Mouse (Mus musculus) kidney, embryonic 16.5 days (tissue): Measurements from ENCODE around the gene Gm2115. TPM values are rescaled to one million over a fixed set of nuclear protein-coding genes. Genes with fewer than 3 reads are reported as not detected.

ENCODE experiments used
- ATAC-seq: fragments of 200-750 bp; cut with Nextera tagmentation; 2 replicates; pipeline ENCODE4 v1.8.0; 2017; ENCODE audit warnings: moderate TSS enrichment; ENCODE audit not compliant: low FRiP score, low TSS enrichment
- H3K27ac ChIP-seq: fragments of 300-500 bp; sonication (generic); 2 replicates; pipeline ENCODE4 v1.5.1; 2014; ENCODE audit warnings: low read length
- H3K27me3 ChIP-seq: fragments of 300-500 bp; sonication (generic); 2 replicates; pipeline ENCODE4 v1.6.1; 2014; ENCODE audit warnings: low read length, control low read depth, mixed read lengths; ENCODE audit not compliant: insufficient read depth
- H3K36me3 ChIP-seq: fragments of 300-500 bp; sonication (generic); 2 replicates; pipeline ENCODE4 v1.6.1; 2014; ENCODE audit warnings: low read length, control low read depth, mixed read lengths; ENCODE audit not compliant: insufficient read depth
- H3K4me1 ChIP-seq: fragments of 300-500 bp; sonication (generic); 2 replicates; pipeline ENCODE4 v1.6.1; 2014; ENCODE audit warnings: low read length, control low read depth, mixed read lengths; ENCODE audit not compliant: insufficient read depth
- H3K4me2 ChIP-seq: fragments of 300-500 bp; sonication (generic); replicated peaks from 2 replicates; pipeline ENCODE4 v1.6.1; 2014; ENCODE audit warnings: low read depth, low read length
- H3K4me3 ChIP-seq: fragments of 300-500 bp; sonication (generic); 2 replicates; pipeline ENCODE4 v1.5.1; 2014; ENCODE audit warnings: mild to moderate bottlenecking, low read length
- H3K9ac ChIP-seq: fragments of 300-500 bp; sonication (generic); replicated peaks from 2 replicates; pipeline ENCODE4 v1.6.1; 2014; ENCODE audit warnings: low read length
- H3K9me3 ChIP-seq: fragments of 300-500 bp; sonication (generic); 2 replicates; pipeline ENCODE4 v1.6.1; 2016; ENCODE audit warnings: low read length, control low read depth
- WGBS: fragments of 180-500 bp; shearing (Covaris S2); extraction: QIAGEN DNeasy Blood & Tissue Kit; methylation state at CpG from one replicate; pipeline ENCODE4 v1.1.7; 2014; 5-methylcytosine and 5-hydroxymethylcytosine counted together
- polyA plus RNA-seq: library from polyadenylated mRNA; unstranded; fragments of >200 nt; fragmentation: Nextera tagmentation; extraction: Ambion mirVana; gene quantifications from 2 replicates; pipeline ENCODE4 v1.2.1, GENCODE M21; 2015

The Gm2115 gene
- polyA plus RNA-seq, 1 experiment from 2014 or later = 0.31 TPM

DNA sequence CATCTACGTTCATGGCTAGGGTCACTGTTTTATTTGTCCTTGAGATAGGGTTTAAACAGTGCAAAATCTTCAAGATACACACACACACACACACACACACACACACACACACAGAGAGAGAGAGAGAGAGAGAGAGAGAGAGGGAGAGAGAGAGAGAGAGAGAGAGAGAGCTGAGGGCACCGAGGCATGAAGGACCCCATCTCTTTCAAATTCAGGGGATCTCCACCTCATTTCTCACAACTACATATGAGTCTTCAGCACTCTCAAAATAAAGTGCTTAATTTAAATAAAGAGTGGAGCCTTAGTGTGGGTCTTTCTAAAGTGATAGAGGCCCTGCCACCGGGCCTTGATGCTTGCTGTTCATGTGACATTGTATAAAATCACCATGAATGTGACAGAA is 67.2 kb downstream of the Gm2115 start:
- no peaks in the 10 kb centered on the region for H3K36me3 ChIP-seq
- no peaks in the 10 kb centered on the region for H3K4me1 ChIP-seq
- H3K27ac ChIP-seq = no peak overlapping the region
- no peaks in the 10 kb centered on the region for H3K9me3 ChIP-seq
- ATAC-seq = no peak
- H3K4me2 ChIP-seq = no peak overlapping the region
- no peak overlapping the region for H3K4me3 ChIP-seq
- H3K27me3 ChIP-seq = no peaks in the 10 kb centered on the region
- 81% methylated on average over 3 of the region's 3 CpGs for WGBS
- H3K9ac ChIP-seq = no peak overlapping the region

DNA sequence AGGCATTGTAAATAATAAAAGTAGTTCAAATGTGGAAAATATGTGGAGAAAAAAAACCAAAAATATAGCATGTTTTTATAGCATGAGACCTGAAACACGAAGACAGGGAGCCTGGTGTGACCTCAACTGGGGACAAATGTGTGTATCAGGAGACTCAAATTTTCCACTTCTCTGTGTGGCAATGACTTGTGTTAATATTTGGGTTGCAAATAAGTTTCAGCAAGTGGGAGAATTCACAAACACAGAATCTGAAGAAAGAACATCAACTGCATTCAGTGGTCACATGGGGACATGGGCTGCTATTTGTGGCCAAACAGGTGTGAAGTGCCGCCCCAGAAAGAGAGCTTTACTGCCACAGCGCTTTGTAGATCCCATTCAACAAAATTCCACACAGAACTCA is 67.9 kb downstream of the Gm2115 start:
- Histone ChIP-seq H3K9ac (no peak overlapping the region), H3K9me3 (no peaks in the 10 kb centered on the region), H3K27ac (no peak overlapping the region), H3K4me2 (no peak overlapping the region), H3K4me1 (no peaks in the 10 kb centered on the region), H3K27me3 (no peaks in the 10 kb centered on the region), H3K4me3 (no peak overlapping the region), H3K36me3 (no peaks in the 10 kb centered on the region)
- no peak for ATAC-seq
- WGBS = 84% methylated on average over 3 of the region's 3 CpGs

DNA sequence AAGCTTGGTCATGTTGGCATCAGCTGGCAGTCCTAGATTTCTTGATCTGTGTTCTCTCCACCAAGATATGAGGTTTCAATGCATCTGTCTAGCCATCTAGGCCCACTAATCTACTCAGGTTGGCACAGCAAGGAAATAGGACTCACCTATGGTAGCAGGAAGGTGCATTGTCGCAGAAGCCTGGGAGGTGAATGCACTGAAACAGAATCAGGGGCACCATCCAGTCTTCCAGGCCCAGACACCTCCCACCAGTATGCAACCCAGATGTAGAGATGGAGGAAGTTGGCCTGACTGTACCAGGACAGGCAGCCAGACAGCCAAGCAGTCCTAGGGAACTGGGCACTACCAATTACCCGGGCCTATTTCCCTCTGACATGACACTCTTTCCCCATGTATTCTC is 71.9 kb downstream of the Gm2115 start:
- Histone ChIP-seq H3K27ac (no peak overlapping the region), H3K4me3 (no peak overlapping the region), H3K27me3 (no peaks in the 10 kb centered on the region), H3K4me1 (peaks cover 9% of the 10 kb centered on the region; the same call in 1 of the 2 replicates), H3K9me3 (no peaks in the 10 kb centered on the region), H3K36me3 (no peaks in the 10 kb centered on the region), H3K9ac (no peak overlapping the region), H3K4me2 (no peak overlapping the region)
- ATAC-seq = no peak
- WGBS = 93% methylated on average over 2 of the region's 2 CpGs

DNA sequence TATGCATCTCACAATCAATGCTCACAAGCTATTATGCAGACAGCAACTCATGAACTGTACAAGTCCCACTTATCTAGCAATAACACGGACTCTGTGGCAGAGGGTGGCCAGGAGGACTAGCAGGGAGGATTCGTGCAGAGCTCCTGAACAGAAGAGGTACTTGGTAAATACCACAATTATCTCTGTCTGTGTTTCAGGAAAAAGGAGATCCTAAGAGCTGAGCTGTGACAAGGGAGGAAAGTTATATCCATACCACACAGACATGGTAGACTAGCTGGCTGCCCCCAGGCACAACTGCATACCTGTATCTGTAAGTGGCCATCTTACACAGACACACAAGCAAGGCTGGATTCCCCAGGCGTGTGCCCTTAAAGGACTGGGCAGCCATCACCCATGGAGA is 72.6 kb downstream of the Gm2115 start:
- Histone ChIP-seq H3K9ac (no peak overlapping the region), H3K27me3 (no peaks in the 10 kb centered on the region), H3K4me1 (peaks cover 9% of the 10 kb centered on the region), H3K4me3 (no peak overlapping the region), H3K4me2 (no peak overlapping the region), H3K9me3 (no peaks in the 10 kb centered on the region), H3K27ac (no peak overlapping the region), H3K36me3 (no peaks in the 10 kb centered on the region)
- no peak for ATAC-seq
- 87% methylated on average over 3 of the region's 3 CpGs for WGBS

DNA sequence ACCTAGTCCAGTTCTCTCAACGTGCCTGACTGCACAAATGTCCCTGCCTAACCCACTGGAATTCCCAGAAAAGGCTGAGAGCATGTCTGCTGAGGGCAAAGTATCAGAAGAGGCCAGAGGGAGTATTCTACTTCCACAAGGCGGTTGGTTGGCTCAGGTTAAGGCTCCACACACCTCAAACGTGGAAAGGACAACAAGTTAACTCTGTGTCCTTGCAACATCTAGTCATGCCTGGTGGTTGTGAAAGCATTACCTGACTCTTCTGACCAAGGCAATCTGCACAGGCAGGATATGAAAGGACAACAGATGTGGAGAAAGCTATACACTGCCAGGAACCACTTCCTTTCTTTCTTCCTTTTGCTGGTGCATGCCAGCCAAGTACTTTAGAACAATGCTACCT is 75.7 kb downstream of the Gm2115 start:
- no peaks in the 10 kb centered on the region for H3K36me3 ChIP-seq
- H3K9ac ChIP-seq = no peak overlapping the region
- H3K4me1 ChIP-seq = peaks cover 12% of the 10 kb centered on the region
- no peak overlapping the region for H3K27ac ChIP-seq
- H3K27me3 ChIP-seq = no peaks in the 10 kb centered on the region
- no peak overlapping the region for H3K4me3 ChIP-seq
- WGBS = 44% methylated on average over 3 of the region's 3 CpGs
- ATAC-seq = no peak
- 0 out of 2 replicates have a peak overlapping the region, but pooled peaks have one; percentile 98 for H3K4me2 ChIP-seq
- H3K9me3 ChIP-seq = no peaks in the 10 kb centered on the region

DNA sequence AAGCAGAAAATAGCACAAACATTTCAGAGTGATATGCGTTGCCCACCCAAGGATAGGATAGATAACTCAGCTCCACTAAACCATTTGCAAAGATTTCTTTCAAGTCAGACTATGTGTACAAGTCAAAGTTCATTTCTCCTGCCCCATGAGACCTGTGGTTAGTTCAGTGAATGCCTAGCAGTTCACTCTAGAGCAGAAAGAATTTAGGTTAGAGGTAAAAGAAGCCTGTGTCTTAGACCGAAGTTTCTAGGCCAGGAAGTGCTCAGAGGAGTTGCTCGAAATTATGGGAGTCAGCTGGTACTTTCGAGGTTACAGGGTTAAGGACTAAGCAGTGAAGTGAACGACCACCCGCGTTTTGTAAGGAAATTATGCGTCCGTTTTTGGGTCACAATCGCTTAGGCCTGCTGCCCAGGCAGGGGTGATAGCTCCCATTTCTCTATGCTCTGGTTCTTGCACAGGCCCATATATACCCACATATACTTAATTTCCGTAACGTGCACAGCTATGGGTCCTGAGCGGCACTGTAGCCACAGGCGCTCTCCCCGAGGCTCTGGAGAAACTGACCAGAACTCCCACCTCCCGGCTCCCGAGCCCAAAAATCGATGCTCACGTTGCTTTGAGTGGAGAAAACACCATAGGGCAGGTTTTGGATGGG is 76.4 kb downstream of the Gm2115 start:
- H3K4me2 ChIP-seq = peak overlapping the region; percentile 98
- peak overlapping the region; percentile 69 for H3K9ac ChIP-seq
- no peaks in the 10 kb centered on the region for H3K9me3 ChIP-seq
- peak; percentile 39; the same call in 1 of the 2 replicates for ATAC-seq
- no peak overlapping the region for H3K27ac ChIP-seq
- peaks cover 12% of the 10 kb centered on the region for H3K4me1 ChIP-seq
- 9% methylated on average over 19 of the region's 19 CpGs for WGBS
- H3K27me3 ChIP-seq = no peaks in the 10 kb centered on the region
- H3K4me3 ChIP-seq = peak overlapping the region; percentile 70
- no peaks in the 10 kb centered on the region for H3K36me3 ChIP-seq

DNA sequence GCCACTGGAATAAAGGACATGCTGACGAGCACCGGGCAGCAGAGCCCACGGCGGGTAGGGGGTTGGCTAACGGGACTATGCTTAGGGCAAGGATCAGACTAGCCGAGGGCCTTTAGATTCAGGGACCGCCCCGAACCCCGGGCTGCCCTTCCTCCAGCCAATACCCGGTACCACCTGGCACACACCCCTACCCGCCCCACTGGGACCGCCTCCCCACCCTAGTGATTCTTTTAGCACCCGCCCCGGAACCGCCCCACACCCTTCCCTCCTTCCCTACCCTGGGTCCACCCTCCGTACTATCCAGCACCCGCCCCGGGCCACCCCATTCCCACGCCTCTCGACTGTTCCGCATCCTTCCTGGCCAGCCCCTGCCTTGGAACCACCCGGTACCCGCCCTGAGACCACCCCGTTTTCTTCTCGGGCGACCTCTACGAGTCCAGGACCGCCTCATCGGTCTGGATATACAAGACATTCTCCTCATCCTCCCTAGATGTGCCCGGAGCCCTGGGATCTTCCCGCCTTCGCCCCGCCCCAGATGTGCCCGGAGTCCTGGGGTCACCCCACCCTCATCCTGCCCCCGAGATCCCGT is 77.0 kb downstream of the Gm2115 start:
- H3K27me3 ChIP-seq = no peaks in the 10 kb centered on the region
- no peaks in the 10 kb centered on the region for H3K9me3 ChIP-seq
- ATAC-seq = peak; percentile 90
- H3K4me2 ChIP-seq = peak overlapping the region; percentile 98
- peak overlapping the region; percentile 70 for H3K4me3 ChIP-seq
- no peak overlapping the region for H3K27ac ChIP-seq
- H3K9ac ChIP-seq = peak overlapping the region; percentile 69
- H3K36me3 ChIP-seq = no peaks in the 10 kb centered on the region
- 0% methylated on average over 36 of the region's 36 CpGs for WGBS
- peaks cover 12% of the 10 kb centered on the region for H3K4me1 ChIP-seq

DNA sequence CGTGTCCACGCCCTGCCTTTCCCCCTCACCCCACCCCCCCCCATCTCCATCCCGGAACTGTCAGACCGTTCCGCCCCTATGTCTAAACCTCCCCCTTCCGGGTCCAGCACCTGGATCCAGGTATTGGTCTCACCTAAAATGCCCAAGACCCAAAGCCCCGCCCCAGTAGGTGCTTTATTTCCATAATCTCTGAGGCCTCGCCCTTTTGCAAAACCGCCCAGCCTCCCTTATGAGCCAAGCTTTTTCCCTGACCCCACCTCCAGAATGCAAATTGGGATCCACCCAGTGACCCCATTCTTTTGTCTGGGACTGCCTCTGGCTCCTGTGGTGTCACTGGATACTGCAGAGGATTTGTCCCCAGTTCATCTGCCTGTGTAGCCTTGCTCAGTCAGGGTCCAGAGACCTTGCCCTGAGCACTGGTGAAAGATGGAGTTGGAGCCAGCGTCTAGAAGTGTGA is 77.6 kb downstream of the Gm2115 start, which contains the start of gene Fah:
TSS of gene Fah (minus strand) at position 430 of the 457 bp plus-strand sequence.
- H3K9ac ChIP-seq = peak within 1 kb of the TSS; percentile 69
- no peak within 1 kb of the TSS for H3K27ac ChIP-seq
- H3K36me3 ChIP-seq = no peaks in the 10 kb centered on the region
- WGBS = 2% methylated on average over 9 of the region's 10 CpGs
- no peaks in the 10 kb centered on the region for H3K27me3 ChIP-seq
- peaks cover 12% of the 10 kb centered on the region for H3K4me1 ChIP-seq
- H3K9me3 ChIP-seq = no peaks in the 10 kb centered on the region
- H3K4me2 ChIP-seq = peak within 1 kb of the TSS; percentile 98
- H3K4me3 ChIP-seq = peak within 1 kb of the TSS; percentile 70
- ATAC-seq = peak; percentile 81

DNA sequence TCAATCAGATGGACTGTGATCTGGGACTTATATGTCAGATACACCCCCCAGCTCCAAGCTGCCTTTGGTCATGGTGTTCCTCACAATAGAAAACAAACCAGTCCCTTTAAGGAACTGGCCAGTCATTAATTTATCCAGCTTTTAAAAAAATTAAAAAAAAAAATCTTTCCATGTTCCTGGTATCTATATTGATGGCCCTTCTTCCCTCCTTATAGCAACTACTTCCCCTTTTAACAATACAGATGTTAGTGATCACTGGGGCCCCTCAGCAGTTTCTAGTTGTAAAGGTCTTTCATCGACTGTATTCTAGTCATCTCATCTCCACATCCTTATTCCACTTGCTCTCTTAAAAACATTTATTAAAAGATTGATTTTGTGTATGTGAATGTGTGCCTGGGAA is 82.9 kb downstream of the Gm2115 start:
- no peak for ATAC-seq

DNA sequence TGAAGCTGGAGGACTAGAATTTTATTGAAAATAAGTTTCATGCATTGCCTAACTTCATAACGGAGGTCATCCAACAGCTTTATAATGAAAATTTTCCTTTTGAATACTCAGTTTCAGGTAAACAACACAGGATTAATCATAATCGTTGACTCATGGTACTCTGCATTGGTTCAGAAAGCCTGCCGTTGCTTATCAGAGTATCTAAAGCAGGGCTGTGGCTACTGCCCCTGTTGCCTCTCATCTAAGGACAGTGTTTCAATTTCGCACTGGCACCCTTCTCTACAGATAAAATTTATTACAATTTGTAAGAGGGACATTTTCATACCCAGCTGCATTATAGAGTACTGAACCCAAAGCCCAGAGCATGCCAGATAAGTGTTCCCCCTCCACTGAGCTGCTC is 83.7 kb downstream of the Gm2115 start:
- H3K9ac ChIP-seq = no peak overlapping the region
- H3K27me3 ChIP-seq = no peaks in the 10 kb centered on the region
- H3K27ac ChIP-seq = no peak overlapping the region
- no peak overlapping the region for H3K4me2 ChIP-seq
- H3K4me3 ChIP-seq = no peak overlapping the region
- no peaks in the 10 kb centered on the region for H3K36me3 ChIP-seq
- 86% methylated on average over 4 of the region's 4 CpGs for WGBS
- ATAC-seq = no peak
- H3K4me1 ChIP-seq = no peaks in the 10 kb centered on the region
- no peaks in the 10 kb centered on the region for H3K9me3 ChIP-seq

More for the DNA sequence above, 82.9 kb downstream of the Gm2115 start:
- Histone ChIP-seq H3K4me2 (no peak overlapping the region), H3K4me1 (peaks cover under 1% of the 10 kb centered on the region; the same call in 1 of the 2 replicates), H3K9me3 (no peaks in the 10 kb centered on the region), H3K36me3 (no peaks in the 10 kb centered on the region), H3K27me3 (no peaks in the 10 kb centered on the region), H3K27ac (no peak overlapping the region), H3K4me3 (no peak overlapping the region), H3K9ac (no peak overlapping the region)
- WGBS = 92% methylated on average over 1 of the region's 1 CpGs
